Mouse (Mus musculus) liver, embryonic 15.5 days (tissue): ENCODE results near the gene Itga9. TPM values are rescaled to one million over a fixed set of nuclear protein-coding genes. Genes with fewer than 3 reads are reported as not detected.

ENCODE experiments used
- ATAC-seq: fragments of 200-750 bp; cut with Nextera tagmentation; 2 replicates; pipeline ENCODE4 v1.8.0; 2017; ENCODE audit warnings: moderate number of reproducible peaks, mild to moderate bottlenecking, moderate library complexity; ENCODE audit not compliant: insufficient read depth
- H3K27ac ChIP-seq: fragments of 300-500 bp; sonication (generic); replicated peaks from 2 replicates; pipeline ENCODE4 v1.5.1; 2015; ENCODE audit warnings: mild to moderate bottlenecking, inconsistent platforms
- H3K27me3 ChIP-seq: fragments of 300-500 bp; sonication (generic); 2 replicates; pipeline ENCODE4 v1.6.1; 2015; ENCODE audit warnings: mild to moderate bottlenecking, inconsistent platforms
- H3K36me3 ChIP-seq: fragments of 300-500 bp; sonication (generic); replicated peaks from 2 replicates; pipeline ENCODE4 v1.6.1; 2015; ENCODE audit warnings: moderate library complexity, mild to moderate bottlenecking, inconsistent platforms
- H3K4me1 ChIP-seq: fragments of 300-500 bp; sonication (generic); replicated peaks from 2 replicates; pipeline ENCODE4 v1.6.1; 2015; ENCODE audit warnings: inconsistent platforms
- H3K4me2 ChIP-seq: fragments of 300-500 bp; sonication (generic); 2 replicates; pipeline ENCODE4 v1.6.1; 2015; ENCODE audit warnings: moderate library complexity, mild to moderate bottlenecking, inconsistent platforms
- H3K4me3 ChIP-seq: fragments of 300-500 bp; sonication (generic); replicated peaks from 2 replicates; pipeline ENCODE4 v1.5.1; 2015; ENCODE audit warnings: mild to moderate bottlenecking, inconsistent platforms
- H3K9ac ChIP-seq: fragments of 300-500 bp; sonication (generic); 2 replicates; pipeline ENCODE4 v1.6.1; 2015; ENCODE audit warnings: moderate library complexity, mild to moderate bottlenecking, inconsistent platforms
- H3K9me3 ChIP-seq: fragments of 300-500 bp; sonication (generic); replicated peaks from 2 replicates; pipeline ENCODE4 v1.6.1; 2016; ENCODE audit warnings: inconsistent platforms
- WGBS: fragments of 180-500 bp; shearing (Covaris S2); methylation state at CpG from one replicate; pipeline ENCODE4 v1.1.7; 2015; ENCODE audit warnings: mixed read lengths; ENCODE audit not compliant: insufficient replicate concordance; 5-methylcytosine and 5-hydroxymethylcytosine counted together
- polyA plus RNA-seq: library from polyadenylated mRNA; unstranded; fragments of >200 nt; fragmentation: Nextera tagmentation; extraction: Ambion mirVana; gene quantifications from 2 replicates; pipeline ENCODE4 v1.2.1, GENCODE M21; 2015

Gene Itga9
- polyA plus RNA-seq, 1 experiment from 2014 or later, result 3.4 TPM

- WGBS, result 72% methylated on average over 18 of the region's 18 CpGs
- Histone ChIP-seq H3K4me2 (no peak overlapping the region), H3K4me3 (no peak overlapping the region), H3K36me3 (no peaks in the 10 kb centered on the region), H3K9me3 (no peaks in the 10 kb centered on the region), H3K27me3 (no peaks in the 10 kb centered on the region), H3K4me1 (no peaks in the 10 kb centered on the region; the same call in 1 of the 2 replicates), H3K27ac (no peak overlapping the region), H3K9ac (no peak overlapping the region)
- no peak for ATAC-seq
These were observed 16.1 kb downstream of the Itga9 start for GRCm38 (mm10) chr9:118622376-118623166.

GRCm38 (mm10) chr9:118623483-118623882 lies 17.0 kb downstream of the Itga9 start:
- Histone ChIP-seq H3K4me1 (no peaks in the 10 kb centered on the region; the same call in 1 of the 2 replicates), H3K27ac (no peak overlapping the region), H3K4me3 (no peak overlapping the region), H3K9me3 (no peaks in the 10 kb centered on the region), H3K9ac (no peak overlapping the region), H3K27me3 (no peaks in the 10 kb centered on the region), H3K36me3 (no peaks in the 10 kb centered on the region), H3K4me2 (no peak overlapping the region)
- WGBS, result 41% methylated on average over 9 of the region's 9 CpGs
- no peak for ATAC-seq

GRCm38 (mm10) chr9:118624146-118624545 lies 17.7 kb downstream of the Itga9 start:
- Histone ChIP-seq H3K4me2 (no peak overlapping the region), H3K4me1 (no peaks in the 10 kb centered on the region; the same call in 1 of the 2 replicates), H3K9me3 (no peaks in the 10 kb centered on the region), H3K27me3 (no peaks in the 10 kb centered on the region), H3K27ac (no peak overlapping the region), H3K36me3 (no peaks in the 10 kb centered on the region), H3K4me3 (no peak overlapping the region), H3K9ac (no peak overlapping the region)
- 51% methylated on average over 7 of the region's 7 CpGs for WGBS
- ATAC-seq, result no peak

- Histone ChIP-seq H3K27ac (no peak overlapping the region), H3K9ac (no peak overlapping the region), H3K4me2 (no peak overlapping the region), H3K27me3 (no peaks in the 10 kb centered on the region), H3K4me3 (no peak overlapping the region), H3K4me1 (peaks cover 17% of the 10 kb centered on the region), H3K36me3 (no peaks in the 10 kb centered on the region), H3K9me3 (no peaks in the 10 kb centered on the region)
- WGBS, result 62% methylated on average over 6 of the region's 6 CpGs
- ATAC-seq, result no peak
These were observed 23.4 kb downstream of the Itga9 start for GRCm38 (mm10) chr9:118629763-118630379.

GRCm38 (mm10) chr9:118631775-118632757 lies 25.6 kb downstream of the Itga9 start:
- peak; percentile 20; the same call in 1 of the 2 replicates for ATAC-seq
- Histone ChIP-seq H3K27me3 (no peaks in the 10 kb centered on the region), H3K4me2 (peak overlapping the region; percentile 47), H3K4me3 (no peak overlapping the region), H3K9ac (no peak overlapping the region), H3K4me1 (peaks cover 20% of the 10 kb centered on the region), H3K9me3 (no peaks in the 10 kb centered on the region), H3K27ac (no peak overlapping the region), H3K36me3 (no peaks in the 10 kb centered on the region)
- 24% methylated on average over 6 of the region's 6 CpGs for WGBS

GRCm38 (mm10) chr9:118632758-118633143 lies 26.3 kb downstream of the Itga9 start:
- H3K9ac ChIP-seq, result no peak overlapping the region
- H3K4me2 ChIP-seq, result peak overlapping the region; percentile 47
- no peak overlapping the region; the same call in 1 of the 2 replicates for H3K27ac ChIP-seq
- H3K9me3 ChIP-seq, result no peaks in the 10 kb centered on the region
- H3K27me3 ChIP-seq, result no peaks in the 10 kb centered on the region
- no peaks in the 10 kb centered on the region for H3K36me3 ChIP-seq
- peak; percentile 52 for ATAC-seq
- WGBS, result 14% methylated on average over 14 of the region's 14 CpGs
- peaks cover 20% of the 10 kb centered on the region for H3K4me1 ChIP-seq
- no peak overlapping the region for H3K4me3 ChIP-seq

GRCm38 (mm10) chr9:118638642-118639210 lies 32.2 kb downstream of the Itga9 start:
- Histone ChIP-seq H3K4me3 (no peak overlapping the region), H3K4me2 (no peak overlapping the region), H3K9ac (no peak overlapping the region), H3K27ac (no peak overlapping the region), H3K4me1 (0 out of 2 replicates have a peak, but pooled peaks cover 7% of the 10 kb centered on the region), H3K36me3 (no peaks in the 10 kb centered on the region), H3K27me3 (no peaks in the 10 kb centered on the region), H3K9me3 (no peaks in the 10 kb centered on the region)
- ATAC-seq, result no peak
- 25% methylated on average over 5 of the region's 5 CpGs for WGBS

- Histone ChIP-seq H3K9me3 (no peaks in the 10 kb centered on the region), H3K27ac (no peak overlapping the region), H3K9ac (no peak overlapping the region), H3K4me3 (no peak overlapping the region), H3K27me3 (no peaks in the 10 kb centered on the region), H3K36me3 (no peaks in the 10 kb centered on the region), H3K4me1 (peaks cover 3% of the 10 kb centered on the region; the same call in 1 of the 2 replicates), H3K4me2 (no peak overlapping the region)
- no peak for ATAC-seq
- WGBS, result 30% methylated on average over 17 of the region's 17 CpGs
These were observed 39.3 kb downstream of the Itga9 start for GRCm38 (mm10) chr9:118645698-118646355.

GRCm38 (mm10) chr9:118647495-118647894 lies 41.0 kb downstream of the Itga9 start:
- ATAC-seq, result no peak
- peaks cover 3% of the 10 kb centered on the region; the same call in 1 of the 2 replicates for H3K4me1 ChIP-seq
- H3K9me3 ChIP-seq, result no peaks in the 10 kb centered on the region
- WGBS, result 44% methylated on average over 3 of the region's 3 CpGs
- H3K36me3 ChIP-seq, result no peaks in the 10 kb centered on the region
- H3K27ac ChIP-seq, result no peak overlapping the region
- H3K4me3 ChIP-seq, result no peak overlapping the region
- H3K27me3 ChIP-seq, result no peaks in the 10 kb centered on the region
- no peak overlapping the region for H3K4me2 ChIP-seq
- no peak overlapping the region for H3K9ac ChIP-seq

GRCm38 (mm10) chr9:118650976-118651375 lies 44.5 kb downstream of the Itga9 start:
- H3K4me3 ChIP-seq, result no peak overlapping the region
- no peak for ATAC-seq
- WGBS, result 31% methylated on average over 4 of the region's 4 CpGs

More at GRCm38 (mm10) chr9:118650976-118651375, 44.5 kb downstream of the Itga9 start:
- H3K27me3 ChIP-seq, result no peaks in the 10 kb centered on the region
- no peaks in the 10 kb centered on the region for H3K36me3 ChIP-seq
- no peak overlapping the region for H3K9ac ChIP-seq
- no peak overlapping the region for H3K4me2 ChIP-seq
- no peaks in the 10 kb centered on the region for H3K4me1 ChIP-seq
- H3K9me3 ChIP-seq, result no peaks in the 10 kb centered on the region
- no peak overlapping the region for H3K27ac ChIP-seq
